Mouse (Mus musculus): ENCODE measurements around the gene Cpsf3. TPM values are rescaled to one million over a fixed set of nuclear protein-coding genes. Genes with fewer than 3 reads are reported as not detected.

Cpsf3 gene
- total and polyA plus RNA-seq, 3 experiments, result 39.8 to 58.2 TPM; not detected in 1

GRCm38 (mm10) chr12:21298856-21299255, 13.7 kb downstream of the Cpsf3 start:
- Histone ChIP-seq H3K9me3 (replicated peaks; ENCODE audit: insufficient read depth, low read length) (no peaks in the 10 kb centered on the region), H3K9ac (ENCODE audit: control insufficient read depth, low read depth, low read length, poor library complexity, severe bottlenecking) (no peak overlapping the region), H3K27ac (ENCODE audit: control insufficient read depth, low read depth, low read length) (no peak overlapping the region), H3K27me3 (ENCODE audit: control insufficient read depth in 1 of 2, insufficient read depth in 2 of 2, low read length in 2 of 2) (no peaks in the 10 kb centered on the region), H3K4me1 (ENCODE audit: control insufficient read depth in 1 of 2, insufficient read depth in 2 of 2, low read length in 2 of 2) (no peaks in the 10 kb centered on the region), H3K79me2 (ENCODE audit: control insufficient read depth, insufficient read depth, low read length, poor library complexity) (no peaks in the 10 kb centered on the region), H3K4me3 (ENCODE audit: control insufficient read depth in 1 of 2, insufficient read depth in 1 of 2, low read depth in 2 of 2, low read length in 2 of 2) (no peak overlapping the region), H3K36me3 (ENCODE audit: control insufficient read depth in 1 of 2, insufficient read depth in 2 of 2, low read length in 2 of 2) (no peaks in the 10 kb centered on the region)
- DNase-seq (ENCODE audit: low read depth, low spot score), result no peak
- no peak for TF ChIP-seq MYB (IDR thresholded peaks at IDR 0.05; ENCODE audit: low read depth, low read length)
- TF ChIP-seq HCFC1 (IDR thresholded peaks at IDR 0.05; ENCODE audit: low read depth, low read length), result no peak
- TF ChIP-seq ZNF384 (IDR thresholded peaks at IDR 0.05; ENCODE audit: low read depth, low read length), result no peak
- TF ChIP-seq GABPA (IDR thresholded peaks at IDR 0.05; ENCODE audit: low read depth, low read length), result no peak
- TF ChIP-seq ZMIZ1 (IDR thresholded peaks at IDR 0.05; ENCODE audit: low read depth, low read length), result no peak

DNA sequence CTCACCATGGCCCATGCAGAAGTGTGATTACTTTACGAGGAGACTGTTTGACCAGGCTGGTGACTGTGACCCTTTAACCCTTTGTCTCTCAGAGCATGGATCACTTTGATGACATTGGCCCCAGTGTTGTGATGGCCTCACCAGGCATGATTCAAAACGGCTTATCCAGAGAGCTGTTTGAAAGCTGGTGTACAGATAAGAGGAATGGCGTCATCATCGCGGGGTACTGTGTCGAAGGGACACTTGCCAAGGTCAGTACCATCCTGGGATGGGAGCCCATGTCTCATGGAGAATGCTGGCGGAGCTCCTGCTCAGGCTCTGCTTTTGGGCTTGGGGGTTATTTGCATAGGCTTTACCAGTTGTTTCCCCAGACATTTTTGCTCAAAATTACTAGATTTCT, 16.1 kb downstream of the Cpsf3 start:
- H3K36me3 ChIP-seq (ENCODE audit: control insufficient read depth in 1 of 2, insufficient read depth in 2 of 2, low read length in 2 of 2), result no peaks in the 10 kb centered on the region
- TF ChIP-seq UBTF (IDR thresholded peaks at IDR 0.05; ENCODE audit: borderline replicate concordance, insufficient read depth, low read depth, low read length) (no peak), MXI1 (IDR thresholded peaks at IDR 0.05; ENCODE audit: low read depth, low read length) (no peak), RCOR1 (IDR thresholded peaks at IDR 0.05; ENCODE audit: low read depth, low read length) (no peak), MYC (IDR thresholded peaks at IDR 0.05; ENCODE audit: low read depth, low read length) (no peak), TAL1 (IDR thresholded peaks at IDR 0.05; ENCODE audit: low read length) (no peak), MAFK (IDR thresholded peaks at IDR 0.05; ENCODE audit: borderline replicate concordance, low read depth, low read length) (no peak), POLR2A (IDR thresholded peaks at IDR 0.05; ENCODE audit: control insufficient read depth in 1 of 2, insufficient read depth in 1 of 2, low read depth in 1 of 2, low read length in 2 of 2, poor library complexity in 1 of 2) (no peak), ELF1 (IDR thresholded peaks at IDR 0.05; ENCODE audit: low read depth, low read length) (no peak), BHLHE40 (IDR thresholded peaks at IDR 0.05; ENCODE audit: borderline replicate concordance, low read depth, low read length) (no peak), POLR2AphosphoS2 (IDR thresholded peaks at IDR 0.05; ENCODE audit: low read length) (no peak), CHD2 (IDR thresholded peaks at IDR 0.05; ENCODE audit: low read length) (no peak)

DNA sequence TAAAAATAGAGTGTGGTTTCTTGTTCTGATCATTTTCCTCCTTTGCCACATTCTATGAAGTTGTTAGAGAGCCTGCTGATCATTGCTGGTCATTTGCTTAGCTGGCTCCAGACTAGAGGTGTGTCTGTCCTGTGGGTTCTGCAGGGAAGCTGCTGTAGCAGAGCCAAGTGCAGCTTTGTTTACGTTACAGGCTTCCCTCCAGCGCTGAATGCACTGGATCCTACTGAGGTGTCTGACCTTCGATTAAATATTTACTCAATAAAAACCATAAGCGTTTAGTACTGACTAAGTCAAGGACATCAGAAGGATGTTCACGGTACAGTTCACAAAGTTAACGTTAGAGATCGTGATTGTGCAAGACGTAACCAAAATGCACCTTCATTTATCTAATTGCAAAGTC, 16.7 kb downstream of the Cpsf3 start:
- no peak overlapping the region for H3K27ac ChIP-seq (ENCODE audit: control insufficient read depth, low read depth, low read length)
- no peak for DNase-seq (ENCODE audit: low read depth, low spot score)
- H3K4me1 ChIP-seq (ENCODE audit: control insufficient read depth in 1 of 2, insufficient read depth in 2 of 2, low read length in 2 of 2), result no peaks in the 10 kb centered on the region
- H3K27me3 ChIP-seq (ENCODE audit: control insufficient read depth in 1 of 2, insufficient read depth in 2 of 2, low read length in 2 of 2), result no peaks in the 10 kb centered on the region
- H3K9me3 ChIP-seq (replicated peaks; ENCODE audit: insufficient read depth, low read length), result no peaks in the 10 kb centered on the region
- no peak overlapping the region for H3K4me3 ChIP-seq (ENCODE audit: control insufficient read depth in 1 of 2, insufficient read depth in 1 of 2, low read depth in 2 of 2, low read length in 2 of 2)
- H3K36me3 ChIP-seq (ENCODE audit: control insufficient read depth in 1 of 2, insufficient read depth in 2 of 2, low read length in 2 of 2), result no peaks in the 10 kb centered on the region; a peak in 1 of 4 replicates
- H3K9ac ChIP-seq (ENCODE audit: control insufficient read depth, low read depth, low read length, poor library complexity, severe bottlenecking), result no peak overlapping the region
- H3K79me2 ChIP-seq (ENCODE audit: control insufficient read depth, insufficient read depth, low read length, poor library complexity), result no peaks in the 10 kb centered on the region
- TF ChIP-seq EP300 (IDR thresholded peaks at IDR 0.05; ENCODE audit: low read depth in 1 of 2, low read length in 2 of 2) (no peak), ZKSCAN1 (IDR thresholded peaks at IDR 0.05; ENCODE audit: low read depth, low read length) (no peak), POLR2AphosphoS5 (IDR thresholded peaks at IDR 0.05; ENCODE audit: borderline replicate concordance, low read depth, low read length) (no peak), MYB (IDR thresholded peaks at IDR 0.05; ENCODE audit: low read depth, low read length) (no peak), TAL1 (IDR thresholded peaks at IDR 0.05; ENCODE audit: low read length) (no peak), CHD2 (IDR thresholded peaks at IDR 0.05; ENCODE audit: low read length) (no peak), SIN3A (IDR thresholded peaks at IDR 0.05; ENCODE audit: low read length) (no peak), ZC3H11A (IDR thresholded peaks at IDR 0.05; ENCODE audit: low read depth, low read length) (no peak), ETS1 (IDR thresholded peaks at IDR 0.05; ENCODE audit: low read depth, low read length) (no peak), RAD21 (IDR thresholded peaks at IDR 0.05; ENCODE audit: low read depth, low read length) (no peak), E2F4 (IDR thresholded peaks at IDR 0.05; ENCODE audit: borderline replicate concordance, low read depth, low read length) (no peak), MAX (IDR thresholded peaks at IDR 0.05; ENCODE audit: low read length) (no peak), JUND (IDR thresholded peaks at IDR 0.05; ENCODE audit: low read depth, low read length) (no peak), CHD1 (IDR thresholded peaks at IDR 0.05; ENCODE audit: low read depth, low read length) (no peak), NRF1 (IDR thresholded peaks at IDR 0.05; ENCODE audit: insufficient read depth, low read depth, low read length, poor library complexity, severe bottlenecking) (no peak)

More for the DNA sequence above, 16.1 kb downstream of the Cpsf3 start:
- H3K27me3 ChIP-seq (ENCODE audit: control insufficient read depth in 1 of 2, insufficient read depth in 2 of 2, low read length in 2 of 2), result no peaks in the 10 kb centered on the region
- no peaks in the 10 kb centered on the region for H3K79me2 ChIP-seq (ENCODE audit: control insufficient read depth, insufficient read depth, low read length, poor library complexity)
- H3K9ac ChIP-seq (ENCODE audit: control insufficient read depth, low read depth, low read length, poor library complexity, severe bottlenecking), result no peak overlapping the region
- DNase-seq (ENCODE audit: low read depth, low spot score), result no peak
- no peaks in the 10 kb centered on the region for H3K9me3 ChIP-seq (replicated peaks; ENCODE audit: insufficient read depth, low read length)
- no peak overlapping the region for H3K4me3 ChIP-seq (ENCODE audit: control insufficient read depth in 1 of 2, insufficient read depth in 1 of 2, low read depth in 2 of 2, low read length in 2 of 2)
- H3K4me1 ChIP-seq (ENCODE audit: control insufficient read depth in 1 of 2, insufficient read depth in 2 of 2, low read length in 2 of 2), result no peaks in the 10 kb centered on the region
- no peak overlapping the region for H3K27ac ChIP-seq (ENCODE audit: control insufficient read depth, low read depth, low read length)

All from MEL (cell line).